Mouse (Mus musculus): ENCODE results near the gene Ints4. TPM values are rescaled to one million over a fixed set of nuclear protein-coding genes. Genes with fewer than 3 reads are reported as not detected.

The Ints4 gene
- polyA plus RNA-seq (2014; fragmentation: Illumina TruSeq; extraction: RNeasy Lipid Tissue Mini Kit (QIAGEN cat#74804); ENCODE audit: low read depth, low replicate concordance) = 22.5 TPM

GRCm38 (mm10) chr7:97480821-97481339 lies at the start of gene Ints4:
Ints4 (plus strand) TSS chr7:97480956.

GRCm38 (mm10) chr7:97451023-97451422 lies 29.7 kb upstream of the Ints4 start, which contains the start of gene Kctd14:
Kctd14 (plus strand) TSS chr7:97451323.

GRCm38 (mm10) chr7:97579067-97579975 lies 98.6 kb downstream of the Ints4 start, which contains the start of the genes Aamdc and Rsf1:
Aamdc (minus strand) TSS chr7:97579497.
Rsf1 (plus strand) TSS chr7:97579889.

Other genes starting within 250 kb of the Ints4 start
- gene Usp35, start 148.9 kb upstream of the Ints4 start, polyA plus RNA-seq (2014; fragmentation: Illumina TruSeq; extraction: RNeasy Lipid Tissue Mini Kit (QIAGEN cat#74804); ENCODE audit: low read depth, low replicate concordance) = 0.11 TPM
- gene Kctd21, start 148.6 kb upstream of the Ints4 start, polyA plus RNA-seq (2014; fragmentation: Illumina TruSeq; extraction: RNeasy Lipid Tissue Mini Kit (QIAGEN cat#74804); ENCODE audit: low read depth, low replicate concordance) = 4.2 TPM
- 10.1 TPM for gene Alg8, start 109.3 kb upstream of the Ints4 start, polyA plus RNA-seq (2014; fragmentation: Illumina TruSeq; extraction: RNeasy Lipid Tissue Mini Kit (QIAGEN cat#74804); ENCODE audit: low read depth, low replicate concordance)
- 164 TPM for gene Ndufc2, start 81.0 kb upstream of the Ints4 start, polyA plus RNA-seq (2014; fragmentation: Illumina TruSeq; extraction: RNeasy Lipid Tissue Mini Kit (QIAGEN cat#74804); ENCODE audit: low read depth, low replicate concordance)
- 105 TPM for gene Thrsp, start 63.2 kb upstream of the Ints4 start, polyA plus RNA-seq (2014; fragmentation: Illumina TruSeq; extraction: RNeasy Lipid Tissue Mini Kit (QIAGEN cat#74804); ENCODE audit: low read depth, low replicate concordance)
- 0.24 TPM for gene Kctd14, start 29.6 kb upstream of the Ints4 start, polyA plus RNA-seq (2014; fragmentation: Illumina TruSeq; extraction: RNeasy Lipid Tissue Mini Kit (QIAGEN cat#74804); ENCODE audit: low read depth, low replicate concordance)
- 16.2 TPM for gene Aamdc, start 98.5 kb downstream of the Ints4 start, polyA plus RNA-seq (2014; fragmentation: Illumina TruSeq; extraction: RNeasy Lipid Tissue Mini Kit (QIAGEN cat#74804); ENCODE audit: low read depth, low replicate concordance)
- 6.8 TPM for gene Rsf1, start 98.9 kb downstream of the Ints4 start, polyA plus RNA-seq (2014; fragmentation: Illumina TruSeq; extraction: RNeasy Lipid Tissue Mini Kit (QIAGEN cat#74804); ENCODE audit: low read depth, low replicate concordance)
- 36.0 TPM for gene Clns1a, start 215.7 kb downstream of the Ints4 start, polyA plus RNA-seq (2014; fragmentation: Illumina TruSeq; extraction: RNeasy Lipid Tissue Mini Kit (QIAGEN cat#74804); ENCODE audit: low read depth, low replicate concordance)